In the genomic region with DNA sequence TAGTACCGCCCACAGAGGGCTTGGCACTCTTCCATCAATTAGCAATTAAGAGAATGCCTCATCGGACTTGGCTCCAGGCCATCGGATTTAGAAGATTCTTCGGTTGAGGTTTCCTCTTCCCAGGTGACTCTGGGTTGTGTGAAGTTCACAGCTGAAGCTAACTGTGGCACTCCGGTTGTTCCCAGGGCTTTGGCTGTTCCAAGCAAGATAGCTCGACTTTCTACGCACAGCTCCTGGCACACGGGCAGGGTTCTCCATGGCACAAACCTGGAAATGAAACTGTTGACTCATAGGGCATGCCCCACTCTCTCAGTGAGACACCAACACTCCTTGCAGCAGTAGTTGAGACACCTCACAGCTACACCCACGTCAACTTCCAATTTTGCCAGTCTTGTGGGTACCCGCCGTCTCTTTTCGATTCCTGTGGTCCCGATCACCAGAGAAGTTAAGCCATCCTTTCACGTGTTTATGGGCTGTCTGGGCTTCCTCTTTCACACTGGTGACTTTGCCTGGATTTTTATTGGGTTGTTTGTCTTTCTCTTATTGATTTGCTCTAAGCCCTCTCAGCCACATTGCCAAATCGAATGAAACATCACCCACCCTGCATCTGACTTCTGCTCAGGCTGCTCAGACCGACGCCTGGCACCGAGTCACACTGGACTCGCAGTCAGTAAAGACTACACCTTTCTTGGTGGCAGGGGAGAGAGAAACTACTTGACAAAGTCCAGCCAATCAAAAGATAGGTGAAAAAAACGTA, we compare ENCODE assay signal across 12 mouse cellular contexts.
DNase-seq lines count a peak whose midpoint lies in the region; ATAC-seq and TF ChIP-seq lines count a peak whose summit lies in the region.
"Had no signal": no experiment of that assay in that cellular context is flagged by ENCODE, and none has a peak within 500 bp of the region (broad histone marks: within the 10 kb centered on the region; RNA-seq: fewer than 3 reads in every experiment).

No protein-coding gene starts in this region.

- H3K9ac ChIP-seq in liver, adult 2 months (ENCODE audit: low read depth, low read length), result peak overlapping the region; percentile 54
- H3K9ac ChIP-seq: neural tube, embryonic 13.5 days had no signal

- H3K36me3 ChIP-seq in liver, adult 2 months (ENCODE audit: control insufficient read depth, insufficient read depth, low read length), result no peaks in the 10 kb centered on the region
- H3K36me3 ChIP-seq: hindbrain, embryonic 10.5 days; neural tube, embryonic 13.5 days had no signal

- no peaks in the 10 kb centered on the region for H3K79me2 ChIP-seq in liver, adult 2 months (ENCODE audit: control insufficient read depth, insufficient read depth, low read length)

- ATAC-seq in granulocyte monocyte progenitor cell, adult 5-6 weeks (replicated peaks; ENCODE audit: poor library complexity, severe bottlenecking), result peak; percentile 95

- WGBS in liver, adult 2 months, result 30% methylated on average over 20 of the region's 20 CpGs

- no peaks in the 10 kb centered on the region for H3K27me3 ChIP-seq in liver, adult 2 months (ENCODE audit: control insufficient read depth, insufficient read depth, low read length)
- H3K27me3 ChIP-seq: neural tube, embryonic 13.5 days had no signal

- TF ChIP-seq POLR2A in liver, adult 2 months (IDR thresholded peaks at IDR 0.05; ENCODE audit: extremely low read depth, insufficient read depth, low read length), result no peak

- DNase-seq in adrenal gland, adult 2 months, result peak; percentile 37
- no peak for DNase-seq in adrenal gland, postnatal 4 days (ENCODE audit: low spot score in 2 of 2)
- DNase-seq in liver, adult 2 months (ENCODE audit: extremely low read depth, low read depth, low spot score), result peak; percentile 96
- no peak for DNase-seq in liver
- peak; percentile 53 to 92 for DNase-seq in monocyte, adult 2 months (ENCODE audit: low read depth in 1 of 2, low spot score in 2 of 2)
- DNase-seq in embryo, embryonic 9.5 days (ENCODE audit: extremely low spot score), result no peak
- no peak for DNase-seq in kidney, adult 18-20 months
- DNase-seq: thymus, adult 2 months had no signal

- peaks cover 12% of the 10 kb centered on the region for H3K4me1 ChIP-seq in liver, adult 2 months (ENCODE audit: control insufficient read depth, insufficient read depth, low read length)

- peak overlapping the region; percentile 21; the same call in 1 of the 2 replicates for H3K4me3 ChIP-seq in liver, adult 2 months (ENCODE audit: insufficient read depth, low read depth, low read length)
- H3K4me3 ChIP-seq: erythroblast, embryonic 14.5 days; hindbrain, embryonic 10.5 days; neural tube, embryonic 13.5 days had no signal

- no peak for TF ChIP-seq CTCF in liver, adult 2 months (IDR thresholded peaks at IDR 0.05; ENCODE audit: low read depth, low read length)

- H3K27ac ChIP-seq in liver, adult 2 months (replicated peaks; ENCODE audit: insufficient read depth, low read depth, low read length), result peak overlapping the region; percentile 90
- H3K27ac ChIP-seq: hindbrain, embryonic 10.5 days; neural tube, embryonic 13.5 days had no signal

Comparison
In these comparisons a context has a peak if more than half of its experiments do, and no peak if none do; other contexts are left out.
1. DNase-seq: peak in adrenal gland, adult 2 months (single experiment), liver, adult 2 months (single experiment) and monocyte, adult 2 months (2 of 2); none in adrenal gland, postnatal 4 days (0 of 2), liver (single experiment), embryo, embryonic 9.5 days (single experiment) and kidney, adult 18-20 months (single experiment).